Mouse (Mus musculus): ENCODE results near the gene Fkbp8. TPM values are rescaled to one million over a fixed set of nuclear protein-coding genes. Genes with fewer than 3 reads are reported as not detected.
A peak's percentile ranks its signal among the peaks of the same experiment; 100 is the strongest.

Fkbp8 gene
- polyA plus RNA-seq, 2 experiments from 2014 or later = 117 to 159 TPM

DNA sequence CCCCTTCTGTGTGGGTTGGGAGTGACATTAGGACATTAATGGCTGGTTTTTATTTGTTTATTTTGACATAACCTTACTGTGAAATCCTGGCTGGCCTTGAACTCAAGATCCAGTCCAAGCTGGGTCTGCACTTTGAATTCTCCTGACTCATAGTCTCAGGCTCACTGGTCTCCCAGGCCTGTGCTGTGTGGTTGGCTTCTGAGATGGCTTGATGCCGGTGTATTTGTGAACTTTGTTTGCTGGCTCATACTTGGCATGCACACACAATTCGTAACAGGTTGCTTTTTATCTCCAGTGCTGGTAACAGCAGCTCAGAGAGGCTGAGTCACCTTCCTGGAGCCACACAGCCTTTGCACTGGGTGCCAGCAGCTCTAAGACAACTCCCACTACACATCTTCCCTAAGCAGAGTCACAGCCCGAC, 2.2 kb downstream of the Fkbp8 start:
- no peak for ATAC-seq

- ATAC-seq = no peak
Measured at GRCm38 (mm10) chr8:70530314-70530713, 2.8 kb downstream of the Fkbp8 start.

GRCm38 (mm10) chr8:70534281-70534680, 6.8 kb downstream of the Fkbp8 start:
- ATAC-seq = no peak

DNA sequence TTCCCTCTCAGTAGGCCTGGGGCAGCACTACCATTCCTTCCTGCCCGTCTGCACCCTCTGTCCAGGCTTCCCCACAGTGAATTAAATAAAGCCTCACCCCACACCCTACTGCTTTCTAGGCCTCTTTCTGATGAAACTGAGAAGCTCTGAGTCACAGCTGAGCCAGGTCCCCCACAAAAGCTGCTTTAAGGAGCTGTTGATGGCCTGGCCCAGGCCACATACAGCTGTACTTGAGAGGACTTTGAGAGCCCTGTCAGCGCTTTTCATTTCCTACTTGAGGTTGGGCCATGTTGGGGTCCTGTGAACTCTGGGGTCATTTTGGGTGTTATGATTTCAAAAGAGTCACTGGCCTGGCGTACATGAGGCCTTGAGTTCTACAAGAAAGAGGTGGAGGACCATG, 7.7 kb downstream of the Fkbp8 start:
- no peak for ATAC-seq

GRCm38 (mm10) chr8:70535701-70536100, 8.2 kb downstream of the Fkbp8 start:
- no peak for ATAC-seq

GRCm38 (mm10) chr8:70538024-70538579, 10.6 kb downstream of the Fkbp8 start:
- ATAC-seq = no peak

DNA sequence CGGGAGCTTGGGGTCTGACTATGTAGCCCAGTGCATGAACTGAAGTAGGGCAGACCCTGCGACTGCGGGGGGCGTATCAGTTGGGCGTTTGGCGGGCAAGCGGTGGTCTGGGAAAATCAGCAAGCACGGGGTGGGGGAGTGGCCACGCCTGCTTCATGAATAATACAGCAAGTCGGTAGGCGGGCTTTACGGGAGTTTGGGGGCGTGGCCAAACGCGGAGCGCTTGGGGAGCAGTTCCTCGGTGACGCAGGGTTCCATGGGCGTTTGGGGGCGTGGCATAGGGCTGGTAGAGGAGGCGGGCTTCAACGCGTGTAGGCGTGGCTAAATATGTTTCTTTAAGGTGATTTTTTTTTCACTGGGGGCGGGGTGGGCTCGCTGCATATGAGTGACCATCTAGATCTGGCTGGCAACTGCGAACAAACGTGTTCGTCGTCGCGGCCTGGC, 11.1 kb downstream of the Fkbp8 start:
- ATAC-seq = peak; percentile 71

- peak; percentile 78 for ATAC-seq
Measured at GRCm38 (mm10) chr8:70539077-70539813, 11.7 kb downstream of the Fkbp8 start, which contains the start of gene Ell. Ell (plus strand) TSS chr8:70539457.

DNA sequence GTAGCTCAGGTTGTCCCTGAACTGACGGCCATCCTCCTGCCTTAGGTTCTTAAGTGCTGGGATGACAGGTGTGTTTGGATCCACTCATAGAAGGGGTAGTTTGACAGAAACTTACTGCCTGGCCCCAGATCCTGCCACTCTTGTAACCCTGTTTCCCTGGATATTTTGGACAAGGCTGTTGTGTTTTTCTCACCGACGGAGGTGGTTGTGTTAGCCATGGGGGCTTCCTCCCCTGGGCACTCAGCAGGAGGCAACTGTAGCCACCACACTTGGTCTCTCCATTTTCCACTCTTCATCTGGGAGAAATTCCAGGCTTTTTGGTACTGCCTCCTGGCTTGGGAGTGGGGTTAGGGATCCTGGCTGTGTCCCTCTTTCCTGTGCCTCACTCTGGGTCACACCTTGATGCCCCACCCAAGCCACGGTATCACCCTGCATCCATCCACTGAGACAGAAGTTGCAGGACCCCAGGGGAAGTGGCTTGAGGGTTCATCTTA, 12.5 kb downstream of the Fkbp8 start:
- no peak for ATAC-seq

- ATAC-seq = no peak
Measured at GRCm38 (mm10) chr8:70540507-70541071, 13.1 kb downstream of the Fkbp8 start.

DNA sequence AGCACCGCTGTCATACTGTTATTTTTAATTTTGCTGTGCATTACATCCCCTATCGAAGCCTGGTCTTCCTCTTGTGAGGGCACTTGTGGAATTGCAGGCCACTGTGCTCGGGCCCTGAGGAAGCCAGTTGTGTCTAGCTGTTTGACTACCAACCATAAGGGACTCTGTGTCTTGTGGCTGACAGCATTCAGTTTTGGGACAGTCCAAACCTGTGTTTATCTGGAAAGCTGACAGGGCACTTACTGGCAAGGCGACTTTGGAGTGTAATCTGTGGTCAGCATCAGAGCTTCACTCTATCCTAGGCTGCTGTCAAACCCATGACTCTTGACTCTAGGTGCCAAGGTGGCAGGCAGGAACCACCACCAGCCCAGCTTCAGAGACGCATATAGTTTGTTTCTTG, 13.6 kb downstream of the Fkbp8 start:
- no peak for ATAC-seq

DNA sequence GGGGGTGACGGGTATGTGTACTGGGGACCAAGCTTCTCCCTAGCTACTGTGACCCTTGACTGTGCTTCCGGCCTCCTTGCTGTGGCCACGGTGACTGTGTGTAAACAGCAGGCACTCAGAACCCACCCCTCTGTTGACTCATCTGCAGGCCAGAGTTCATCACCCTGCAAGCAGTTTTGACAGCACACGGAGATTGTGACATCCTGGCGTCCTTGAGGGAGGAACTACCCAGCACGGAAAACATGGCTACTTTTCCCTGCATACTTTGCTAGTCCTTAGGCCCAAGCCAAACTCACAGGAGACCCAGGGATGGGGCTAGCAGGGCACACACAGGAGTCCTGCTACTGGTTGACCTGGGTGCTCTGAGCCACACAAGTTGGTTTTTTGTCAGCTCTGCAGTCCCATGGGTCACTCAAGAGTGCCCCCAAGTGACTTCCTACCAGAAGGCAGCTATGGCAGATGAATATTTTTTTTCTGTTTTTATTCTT, 16.7 kb downstream of the Fkbp8 start:
- ATAC-seq = no peak

- no peak for ATAC-seq
Measured at GRCm38 (mm10) chr8:70546412-70546811, 18.9 kb downstream of the Fkbp8 start.

- ATAC-seq = no peak
Measured at GRCm38 (mm10) chr8:70547762-70548161, 20.2 kb downstream of the Fkbp8 start.

DNA sequence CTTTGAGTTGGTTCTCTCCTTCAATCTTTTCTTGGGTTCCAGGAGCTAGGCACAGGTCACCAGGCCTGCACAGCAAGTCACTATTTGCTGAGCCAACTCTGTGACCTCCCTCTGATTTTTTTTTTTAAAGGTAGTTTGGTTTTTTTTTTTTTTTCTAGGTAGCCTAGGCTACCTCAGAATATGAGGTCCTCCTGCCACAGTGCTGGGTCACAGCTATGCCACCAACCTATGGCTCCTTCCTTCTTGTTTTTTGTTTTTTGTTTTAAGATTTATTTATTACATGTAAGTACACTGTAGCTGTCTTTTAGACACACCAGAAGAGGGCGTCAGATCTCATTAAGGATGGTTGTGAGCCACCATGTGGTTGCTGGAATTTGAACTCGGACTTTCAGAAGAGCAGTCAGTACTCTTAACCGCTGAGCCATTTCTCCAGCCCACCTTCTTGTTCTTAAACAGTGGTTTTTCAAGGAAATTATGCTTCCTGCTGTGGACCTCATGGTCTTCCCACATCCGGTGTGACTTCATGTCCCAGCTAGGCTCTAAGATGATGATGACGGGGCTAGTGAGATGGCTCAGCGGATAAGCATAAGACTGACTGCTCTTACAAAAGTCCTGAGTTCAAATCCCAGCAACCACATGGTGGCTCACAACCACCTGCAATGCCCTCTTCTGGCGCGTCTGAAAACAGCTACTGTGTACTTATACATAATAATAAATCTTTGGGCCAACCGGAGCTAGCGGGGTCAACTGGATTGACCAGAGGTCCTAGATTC, 22.1 kb downstream of the Fkbp8 start:
- peak; percentile 82 for ATAC-seq

GRCm38 (mm10) chr8:70551558-70552161, 24.1 kb downstream of the Fkbp8 start:
- no peak for ATAC-seq

GRCm38 (mm10) chr8:70552836-70553235, 25.3 kb downstream of the Fkbp8 start:
- no peak for ATAC-seq

GRCm38 (mm10) chr8:70553740-70554139, 26.2 kb downstream of the Fkbp8 start:
- no peak for ATAC-seq

DNA sequence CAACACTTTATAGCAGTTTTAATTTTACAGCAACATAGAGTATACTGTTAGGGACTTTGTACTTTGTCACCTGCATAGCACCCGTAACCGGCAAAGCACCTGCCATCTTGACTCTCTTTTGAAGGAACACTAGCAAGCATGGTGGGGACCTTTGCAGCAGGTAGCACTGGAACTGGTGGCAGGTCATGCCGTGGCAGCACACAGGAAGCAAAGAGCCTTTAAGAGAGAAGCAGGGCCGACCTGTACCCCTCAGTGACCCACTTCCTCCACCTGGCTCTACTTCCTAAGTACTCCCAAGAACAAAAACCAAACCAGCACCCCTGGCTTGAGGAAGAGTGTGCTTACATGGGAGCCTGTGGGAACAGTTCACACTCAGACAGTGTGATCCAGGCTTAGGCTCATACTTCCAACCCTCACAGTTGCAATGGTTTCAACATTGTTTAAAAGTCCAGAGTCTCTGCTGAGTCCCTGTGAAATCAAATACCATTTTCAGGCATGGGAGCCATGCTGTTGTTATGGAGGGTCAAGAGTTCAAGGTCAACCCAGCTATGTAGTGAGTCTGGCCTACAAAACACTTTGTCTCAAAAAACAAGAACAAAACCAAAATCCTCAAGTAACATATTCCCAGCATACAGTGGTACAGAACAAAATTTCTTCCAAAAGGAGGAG, 27.7 kb downstream of the Fkbp8 start:
- no peak for ATAC-seq

GRCm38 (mm10) chr8:70558334-70558733, 30.8 kb downstream of the Fkbp8 start:
- ATAC-seq = peak; percentile 77

DNA sequence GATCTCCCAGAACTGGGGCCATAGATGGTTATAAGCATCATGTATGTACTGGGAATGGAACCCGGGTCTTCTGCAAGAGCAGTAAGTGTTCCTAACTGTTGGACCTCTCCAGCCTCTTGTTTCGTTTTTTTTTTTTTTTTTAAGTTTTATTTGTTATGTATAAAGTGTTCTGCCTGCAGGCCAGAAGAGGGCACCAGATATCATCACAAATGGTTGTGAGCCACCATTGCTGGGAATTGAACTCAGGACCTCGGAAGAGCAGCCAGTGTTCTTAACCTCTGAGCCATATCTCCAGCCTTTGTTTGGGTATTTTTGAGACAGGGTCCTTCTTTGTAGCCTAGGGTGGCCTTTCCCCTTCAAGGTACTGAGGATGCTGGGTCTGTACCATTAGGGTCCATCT, 31.5 kb downstream of the Fkbp8 start:
- no peak for ATAC-seq

DNA sequence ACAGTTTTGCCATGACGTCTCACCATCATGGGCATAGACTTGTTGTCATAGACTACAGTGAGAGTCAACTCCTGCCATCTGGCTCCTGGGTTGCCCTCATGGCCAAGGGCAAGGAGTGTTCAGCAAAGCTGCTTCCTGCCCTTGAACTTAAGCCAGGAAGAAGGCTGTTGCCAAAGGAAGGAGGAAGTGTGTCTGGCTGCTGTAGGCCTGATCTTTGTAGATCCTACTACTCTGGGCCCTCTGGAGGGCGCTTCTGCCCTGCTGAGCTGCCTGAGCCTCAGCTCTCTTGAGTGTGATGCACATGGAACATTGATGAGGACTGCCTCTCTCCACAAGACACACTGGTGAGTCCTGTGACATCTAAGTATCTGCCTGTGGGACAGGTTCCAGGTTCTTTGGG, 32.6 kb downstream of the Fkbp8 start:
- peak; percentile 32 for ATAC-seq
